Mouse (Mus musculus) CH12.LX (cell line): ENCODE data around the gene Dnah12. TPM values are rescaled to one million over a fixed set of nuclear protein-coding genes. Genes with fewer than 3 reads are reported as not detected.

ENCODE experiments used
- DNase-seq: peaks from one replicate; pipeline ENCODE4 v3.0.0-alpha.2; 2013; ENCODE audit errors: extremely low read depth
- H3K27ac ChIP-seq: 2 replicates; pipeline ENCODE4 v1.5.1; 2012; ENCODE audit warnings: low read depth, mild to moderate bottlenecking, control low read depth, moderate library complexity; ENCODE audit not compliant: insufficient read depth
- H3K27me3 ChIP-seq: replicated peaks from 2 replicates; pipeline ENCODE3; 2012; ENCODE audit warnings: inconsistent platforms
- H3K36me3 ChIP-seq, 2 experiments: replicated peaks in 1 of 2; 2 replicates each; pipeline versions ENCODE3 to v1.6.1; 2012; ENCODE audit warnings: inconsistent platforms in 1 of 2, low read length in 1 of 2, mild to moderate bottlenecking in 1 of 2, mixed read lengths in 1 of 2, moderate library complexity in 1 of 2; ENCODE audit not compliant: control insufficient read depth in 1 of 2, insufficient read depth in 1 of 2
- H3K4me1 ChIP-seq, 2 experiments: 2 replicates each; pipeline ENCODE4 v1.6.1; 2012; ENCODE audit warnings: inconsistent platforms in 1 of 2, moderate library complexity in 1 of 2; ENCODE audit not compliant: insufficient read depth in 2 of 2, control insufficient read depth in 1 of 2
- H3K4me2 ChIP-seq: 2 replicates; pipeline ENCODE4 v1.6.1; 2012; ENCODE audit warnings: low read depth, mild to moderate bottlenecking, control low read depth; ENCODE audit not compliant: poor library complexity, insufficient read depth, severe bottlenecking
- H3K4me3 ChIP-seq, 3 experiments: fragments of 150-350 bp in 1 of 3; sonication (generic) in 1 of 3; replicated peaks in 1 of 3; 2 replicates each; pipeline versions ENCODE3 to v1.5.1; 2011 to 2012; ENCODE audit warnings: low read depth in 2 of 3, low read length in 2 of 3, mild to moderate bottlenecking in 2 of 3, moderate library complexity in 2 of 3, control low read depth in 1 of 3, improper control_type of control experiment in 1 of 3, inconsistent platforms in 1 of 3, mixed read lengths in 1 of 3; ENCODE audit not compliant: poor library complexity in 1 of 3
- H3K79me2 ChIP-seq: replicated peaks from 2 replicates; pipeline ENCODE4 v1.6.1; 2012; ENCODE audit warnings: mild to moderate bottlenecking, moderate library complexity; ENCODE audit not compliant: control insufficient read depth, poor library complexity, insufficient read depth, severe bottlenecking; ENCODE audit errors: extremely low read depth
- H3K9ac ChIP-seq: 2 replicates; pipeline ENCODE4 v1.6.1; 2012; ENCODE audit warnings: low read depth, mild to moderate bottlenecking, control low read depth, moderate library complexity; ENCODE audit not compliant: insufficient read depth
- H3K9me3 ChIP-seq: replicated peaks from 2 replicates; pipeline ENCODE3; 2012; ENCODE audit warnings: low read length, inconsistent platforms, mixed read lengths
- EP300 ChIP-seq: IDR thresholded peaks from 2 replicates; pipeline ENCODE4 v1.6.1; 2011; ENCODE audit warnings: low read length, improper control_type of control experiment
- ETS1 ChIP-seq: conservative IDR thresholded peaks from 2 replicates; pipeline ENCODE4 v1.6.1; 2012; ENCODE audit warnings: low read depth, mild to moderate bottlenecking, inconsistent platforms, low read length, improper control_type of control experiment, moderate library complexity
- GABPA ChIP-seq: IDR thresholded peaks from 2 replicates; pipeline ENCODE4 v1.6.1; 2012; ENCODE audit warnings: low read depth, low read length, improper control_type of control experiment, inconsistent platforms; ENCODE audit not compliant: insufficient replicate concordance
- HCFC1 ChIP-seq: IDR thresholded peaks from 2 replicates; pipeline ENCODE4 v1.6.1; 2012; ENCODE audit warnings: low read depth, mild to moderate bottlenecking, inconsistent platforms, low read length, improper control_type of control experiment
- MXI1 ChIP-seq: IDR thresholded peaks from 2 replicates; pipeline ENCODE4 v1.6.1; 2011; ENCODE audit warnings: mild to moderate bottlenecking, low read depth, low read length, improper control_type of control experiment
- NRF1 ChIP-seq: IDR thresholded peaks from 2 replicates; pipeline ENCODE4 v1.6.1; 2014; ENCODE audit warnings: low read depth, mild to moderate bottlenecking, inconsistent platforms, low read length, improper control_type of control experiment, moderate library complexity
- PAX5 ChIP-seq: IDR thresholded peaks from 2 replicates; pipeline ENCODE4 v1.6.1; 2012; ENCODE audit warnings: low read length, inconsistent platforms, mixed read lengths
- POLR2AphosphoS2 ChIP-seq: IDR thresholded peaks from 2 replicates; pipeline ENCODE4 v1.6.1; 2011; ENCODE audit warnings: low read depth, low read length, improper control_type of control experiment
- UBTF ChIP-seq: IDR thresholded peaks from 2 replicates; pipeline ENCODE4 v1.6.1; 2012; ENCODE audit warnings: low read depth, mild to moderate bottlenecking, inconsistent platforms, low read length, improper control_type of control experiment, moderate library complexity
- USF1 ChIP-seq: IDR thresholded peaks from 2 replicates; pipeline ENCODE4 v1.6.1; 2014; ENCODE audit warnings: low read depth, mild to moderate bottlenecking, inconsistent platforms, low read length, improper control_type of control experiment
- USF2 ChIP-seq: conservative IDR thresholded peaks from 2 replicates; pipeline ENCODE4 v1.6.1; 2011; ENCODE audit warnings: low read depth, low read length, improper control_type of control experiment
- ZC3H11A ChIP-seq: IDR thresholded peaks from 2 replicates; pipeline ENCODE4 v1.6.1; 2012; ENCODE audit warnings: low read depth, mild to moderate bottlenecking, inconsistent platforms, low read length, improper control_type of control experiment
- ZMIZ1 ChIP-seq: IDR thresholded peaks from 2 replicates; pipeline ENCODE4 v1.6.1; 2012; ENCODE audit warnings: low read depth, mild to moderate bottlenecking, inconsistent platforms, low read length, improper control_type of control experiment
- dilution Hi-C: fragments of 300-500 bp; cut with MboI; formaldehyde crosslinking; loops from 2 replicates; pipeline ENCODE4 v1.14.3; 2020; ENCODE audit warnings: low sequenced_read_pairs; ENCODE audit not compliant: extremely low pct_unique_long_range_greater_than_20kb, extremely low pct_ligation_motif_present
- in situ Hi-C: fragments of 300-500 bp; cut with MboI; formaldehyde crosslinking; loops from 3 replicates; pipeline ENCODE4 v1.14.3; 2019; ENCODE audit warnings: low sequenced_read_pairs, low pct_ligation_motif_present, low pct_unique_long_range_greater_than_20kb, mixed read lengths
- polyA plus RNA-seq: library from polyadenylated mRNA; unstranded; fragments of >175 nt; gene quantifications from 2 replicates; pipeline ENCODE4 v1.2.1, GENCODE M21; 2012; ENCODE audit warnings: low read depth; ENCODE audit not compliant: insufficient read length
- total RNA-seq, 2 experiments: library from RNA; depleted of rRNA; stranded (reverse); fragments of 300-350 nt in 1 of 2; fragments of >200 nt in 1 of 2; gene quantifications; 2 replicates each; pipeline ENCODE4 v1.2.3; 2012 to 2014

Gene Dnah12
- total and polyA plus RNA-seq, 3 experiments: 0.04 to 0.13 (median 0.04) TPM

- no peak overlapping the region for H3K27ac ChIP-seq
- H3K79me2 ChIP-seq: peaks cover 26% of the 10 kb centered on the region
- dilution Hi-C loops (no loop called here), in situ Hi-C loops (no loop called here)
- H3K9me3 ChIP-seq: no peaks in the 10 kb centered on the region
- DNase-seq: no peak
- peaks cover 2 to 10% of the 10 kb centered on the region in 2 experiments; a peak in 2 of 4 replicates for H3K4me1 ChIP-seq
- peaks cover 18 to 71% of the 10 kb centered on the region in 2 experiments for H3K36me3 ChIP-seq
- TF ChIP-seq EP300 (no peak), GABPA (no peak), USF2 (no peak), UBTF (no peak), ETS1 (no peak), NRF1 (no peak), USF1 (no peak), HCFC1 (no peak), POLR2AphosphoS2 (no peak), PAX5 (no peak), MXI1 (no peak), ZC3H11A (no peak)
- H3K9ac ChIP-seq: no peak overlapping the region
- no peaks in the 10 kb centered on the region for H3K27me3 ChIP-seq
- H3K4me3 ChIP-seq: no peak overlapping the region
- no peak overlapping the region for H3K4me2 ChIP-seq
These were observed 30.6 kb upstream of the Dnah12 start for GRCm38 (mm10) chr14:26662488-26662887.

- H3K9me3 ChIP-seq: no peaks in the 10 kb centered on the region
- no peaks in the 10 kb centered on the region for H3K27me3 ChIP-seq
- peaks cover 2 to 10% of the 10 kb centered on the region in 2 experiments; a peak in 2 of 4 replicates for H3K4me1 ChIP-seq
- dilution Hi-C loops (no loop called here), in situ Hi-C loops (no loop called here)
- no peak overlapping the region for H3K4me2 ChIP-seq
- H3K4me3 ChIP-seq: no peak overlapping the region
- no peak for TF ChIP-seq USF2
- no peak overlapping the region for H3K27ac ChIP-seq
- no peak for DNase-seq
- peaks cover 40% of the 10 kb centered on the region for H3K79me2 ChIP-seq
- peaks cover 13 to 59% of the 10 kb centered on the region in 2 experiments for H3K36me3 ChIP-seq
- H3K9ac ChIP-seq: no peak overlapping the region
These were observed 29.2 kb upstream of the Dnah12 start for GRCm38 (mm10) chr14:26663851-26664250.

DNA sequence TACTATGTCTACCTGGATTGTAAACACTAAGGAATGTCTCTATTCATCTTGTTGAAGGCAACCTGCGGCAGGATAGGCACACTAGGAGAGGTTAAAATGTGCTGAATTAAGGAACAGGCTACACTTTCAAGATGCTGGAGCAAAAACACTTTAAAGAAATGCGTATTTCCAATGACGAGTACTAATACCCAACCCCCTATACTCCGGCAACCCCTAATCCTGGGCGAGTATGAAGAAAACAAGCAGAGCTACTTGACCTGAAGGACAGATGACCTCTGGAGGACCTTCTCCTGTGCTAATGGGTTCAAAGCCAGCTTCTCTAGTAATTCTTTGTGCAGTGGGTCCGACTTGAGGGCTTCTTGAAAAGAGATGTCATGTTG lies 25.1 kb upstream of the Dnah12 start:
- no peak for DNase-seq
- TF ChIP-seq HCFC1: 0 out of 2 replicates have a peak, but pooled peaks have one; percentile 16
- no peak for TF ChIP-seq ZMIZ1
- H3K9ac ChIP-seq: peak overlapping the region; percentile 66
- no peaks in the 10 kb centered on the region for H3K27me3 ChIP-seq
- dilution Hi-C loops: no loop called here
- H3K27ac ChIP-seq: no peak overlapping the region
- peaks cover 5 to 34% of the 10 kb centered on the region in 2 experiments for H3K4me1 ChIP-seq
- in situ Hi-C loops: no loop called here
- peak overlapping the region; percentile 59 to 99 (median 95) for H3K4me3 ChIP-seq
- H3K36me3 ChIP-seq: peaks cover 10 to 31% of the 10 kb centered on the region in 2 experiments
- H3K4me2 ChIP-seq: peak overlapping the region; percentile 11
- H3K9me3 ChIP-seq: no peaks in the 10 kb centered on the region
- peaks cover 47% of the 10 kb centered on the region for H3K79me2 ChIP-seq
